Mouse (Mus musculus) brain, embryonic 14.5 days (tissue): ENCODE results near the gene Olfr773.
"Not testable (repeated sequence)": the region's sequence is repeated elsewhere in the genome, so short reads cannot be mapped to it uniquely, and the experiment has no call there.

ENCODE experiments used
- CTCF ChIP-seq: fragments of 200-500 bp; IDR thresholded peaks from 2 replicates; pipeline ENCODE4 v1.5.1; 2012; ENCODE audit warnings: inconsistent platforms, mild to moderate bottlenecking, moderate library complexity, borderline replicate concordance; ENCODE audit not compliant: insufficient read depth, insufficient read length; ENCODE audit errors: extremely low read depth
- POLR2A ChIP-seq: fragments of 200-500 bp; IDR thresholded peaks from 2 replicates; pipeline ENCODE4 v1.6.1; 2012; ENCODE audit warnings: mild to moderate bottlenecking, inconsistent platforms, borderline replicate concordance; ENCODE audit not compliant: poor library complexity, insufficient read depth, insufficient read length, severe bottlenecking; ENCODE audit errors: extremely low read depth

DNA sequence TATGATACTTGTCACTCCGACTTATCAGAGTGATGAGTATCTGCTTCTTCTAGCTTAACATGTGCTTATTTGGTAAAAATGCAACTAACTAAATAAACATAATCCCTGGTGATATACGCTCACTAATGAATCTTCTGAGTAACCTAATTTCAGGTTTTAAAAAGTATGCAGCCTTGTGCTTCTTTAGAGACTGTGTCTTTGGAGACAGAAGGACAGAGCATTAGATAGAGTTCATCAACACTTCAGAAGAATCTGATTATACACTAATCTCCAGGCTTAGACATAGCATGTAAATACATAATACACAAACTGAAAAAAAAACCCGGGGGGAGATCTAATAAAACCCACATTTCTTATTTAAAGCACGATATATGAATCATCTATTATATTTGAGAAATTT is 9.4 kb downstream of the Olfr773 start, which contains the start of gene Olfr772:
- not testable (repeated sequence) for TF ChIP-seq CTCF, POLR2A
